Mouse (Mus musculus) neural tube, embryonic 15.5 days (tissue): ENCODE results near the gene Toe1. TPM values are rescaled to one million over a fixed set of nuclear protein-coding genes. Genes with fewer than 3 reads are reported as not detected.

Source experiments
- ATAC-seq: fragments of 200-750 bp; cut with Nextera tagmentation; 2 replicates; pipeline ENCODE4 v1.8.0; 2017; ENCODE audit warnings: mild to moderate bottlenecking, moderate TSS enrichment, moderate library complexity; ENCODE audit not compliant: low FRiP score
- H3K27ac ChIP-seq: fragments of 300-500 bp; sonication (generic); replicated peaks from 2 replicates; pipeline ENCODE4 v1.5.1; 2015; ENCODE audit warnings: mild to moderate bottlenecking, inconsistent platforms
- H3K27me3 ChIP-seq: fragments of 300-500 bp; sonication (generic); replicated peaks from 2 replicates; pipeline ENCODE4 v1.6.1; 2015; ENCODE audit warnings: inconsistent platforms
- H3K36me3 ChIP-seq: fragments of 300-500 bp; sonication (generic); 2 replicates; pipeline ENCODE4 v1.6.1; 2015; ENCODE audit warnings: inconsistent platforms
- H3K4me1 ChIP-seq: fragments of 300-500 bp; sonication (generic); 2 replicates; pipeline ENCODE4 v1.6.1; 2015; ENCODE audit warnings: inconsistent platforms
- H3K4me2 ChIP-seq: fragments of 300-500 bp; sonication (generic); 2 replicates; pipeline ENCODE4 v1.6.1; 2015; ENCODE audit warnings: inconsistent platforms, mild to moderate bottlenecking, moderate library complexity
- H3K4me3 ChIP-seq: fragments of 300-500 bp; sonication (generic); replicated peaks from 2 replicates; pipeline ENCODE4 v1.5.1; 2015; ENCODE audit warnings: mild to moderate bottlenecking, inconsistent platforms
- H3K9ac ChIP-seq: fragments of 300-500 bp; sonication (generic); replicated peaks from 2 replicates; pipeline ENCODE4 v1.6.1; 2015; ENCODE audit warnings: mild to moderate bottlenecking, inconsistent platforms
- H3K9me3 ChIP-seq: fragments of 300-500 bp; sonication (generic); replicated peaks from 2 replicates; pipeline ENCODE4 v1.6.1; 2016; ENCODE audit warnings: inconsistent platforms
- WGBS: fragments of 180-500 bp; shearing (Covaris S2); methylation state at CpG from one replicate; pipeline ENCODE4 v1.1.7; 2015; ENCODE audit warnings: mixed read lengths; 5-methylcytosine and 5-hydroxymethylcytosine counted together
- polyA plus RNA-seq: library from polyadenylated mRNA; unstranded; fragments of >200 nt; fragmentation: Nextera tagmentation; extraction: Ambion mirVana; gene quantifications from 2 replicates; pipeline ENCODE4 v1.2.1, GENCODE M21; 2015

Toe1 gene
- polyA plus RNA-seq, 1 experiment from 2014 or later: 27.2 TPM

DNA sequence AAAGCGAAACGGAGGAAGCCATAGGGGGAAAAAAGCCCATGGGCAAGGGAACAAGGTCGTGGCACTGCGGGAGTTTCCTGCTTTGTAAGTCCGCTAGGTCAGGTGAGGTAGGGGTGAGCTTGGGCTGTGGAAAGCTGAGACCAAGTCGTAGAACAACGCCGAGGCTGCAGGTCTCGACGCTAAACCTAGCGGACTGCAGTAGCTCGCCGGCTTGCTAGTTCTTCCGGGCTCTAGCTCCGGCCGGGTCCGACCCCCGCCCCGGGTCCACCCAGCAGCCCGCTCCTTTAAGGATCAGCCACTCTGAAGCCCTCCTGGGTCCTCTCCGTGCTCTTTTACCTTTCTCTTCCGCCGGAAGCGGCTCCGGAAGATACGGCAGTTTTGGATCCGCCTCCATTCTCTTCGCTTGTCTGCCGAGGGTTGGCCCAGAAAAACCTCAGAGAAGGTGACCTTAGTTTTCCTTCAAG is 17.1 kb upstream of the Toe1 start:
- Histone ChIP-seq H3K4me1 (peaks cover 28% of the 10 kb centered on the region), H3K9me3 (no peaks in the 10 kb centered on the region), H3K4me3 (peak overlapping the region; percentile 55), H3K9ac (peak overlapping the region; percentile 63), H3K27me3 (peaks cover 17% of the 10 kb centered on the region), H3K36me3 (no peaks in the 10 kb centered on the region), H3K4me2 (peak overlapping the region; percentile 68), H3K27ac (peak overlapping the region; percentile 83)
- ATAC-seq: peak; percentile 83
- WGBS: 2% methylated on average over 29 of the region's 29 CpGs

DNA sequence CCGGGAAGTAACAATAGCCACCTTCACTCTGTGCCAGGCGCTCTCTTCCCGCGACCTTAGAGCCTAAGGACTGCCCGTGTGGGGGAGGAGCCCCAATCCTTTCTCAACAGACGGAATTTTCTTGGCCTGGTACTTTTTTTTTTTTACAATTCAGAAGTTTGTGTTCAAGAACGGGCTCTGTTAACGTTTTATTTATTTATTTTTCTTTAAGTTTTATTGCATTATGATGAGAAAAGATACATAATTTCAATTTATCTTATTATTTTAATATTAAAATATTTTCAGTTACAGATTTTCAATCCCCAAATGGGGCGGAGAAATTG is 14.2 kb upstream of the Toe1 start, which contains the start of gene Hpdl:
Gene Hpdl (minus strand): TSS at position 14 of the 323 bp plus-strand sequence.
- peaks cover 20% of the 10 kb centered on the region for H3K27me3 ChIP-seq
- H3K9ac ChIP-seq: peak within 1 kb of the TSS; percentile 42
- no peak within 1 kb of the TSS for H3K27ac ChIP-seq
- 12% methylated on average over 9 of the region's 9 CpGs for WGBS
- ATAC-seq: no peak
- H3K36me3 ChIP-seq: no peaks in the 10 kb centered on the region
- no peaks in the 10 kb centered on the region for H3K9me3 ChIP-seq
- H3K4me1 ChIP-seq: peaks cover 26% of the 10 kb centered on the region
- H3K4me3 ChIP-seq: peak within 1 kb of the TSS; percentile 43
- peak within 1 kb of the TSS; percentile 86 for H3K4me2 ChIP-seq

DNA sequence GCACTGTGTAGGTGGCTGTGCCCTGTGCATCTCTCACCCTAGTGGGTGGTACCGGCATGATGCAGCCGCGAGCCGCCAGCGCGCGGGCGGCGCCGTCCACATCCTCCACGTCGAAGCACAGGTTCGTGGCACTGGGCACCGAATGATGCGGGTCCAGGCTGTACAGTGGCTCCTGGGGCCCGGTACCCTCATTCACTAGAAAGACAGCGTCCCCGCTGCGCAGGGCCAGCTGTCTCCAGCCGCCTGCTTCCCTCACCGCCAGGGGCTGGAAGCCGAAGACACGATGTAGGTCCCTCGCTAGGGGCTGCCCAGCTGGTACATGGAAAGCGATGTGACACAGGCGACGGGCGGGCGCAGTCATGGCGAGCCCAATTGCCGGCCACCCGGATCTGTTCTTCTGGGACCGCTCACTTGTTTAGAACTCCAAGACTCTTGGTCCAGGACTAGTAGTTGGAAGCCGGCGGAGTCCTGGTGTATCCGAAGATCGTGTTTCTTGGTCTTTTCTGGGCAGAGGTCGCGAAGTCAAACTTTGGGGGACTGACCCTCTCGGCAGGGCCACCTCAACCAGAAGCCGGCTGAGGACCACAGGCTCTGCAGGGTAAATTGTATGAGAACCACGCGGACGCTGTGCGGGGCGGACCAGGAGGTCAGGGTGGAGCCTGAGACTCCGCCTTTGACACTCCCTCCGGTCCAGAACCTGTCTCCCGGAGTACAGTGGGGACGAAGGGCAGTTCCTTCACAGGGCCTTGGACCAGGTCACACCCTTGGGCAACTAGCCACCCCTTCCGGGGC is 13.7 kb upstream of the Toe1 start:
- peak overlapping the region; percentile 43 for H3K4me3 ChIP-seq
- peak overlapping the region; percentile 42 for H3K9ac ChIP-seq
- no peak overlapping the region for H3K27ac ChIP-seq
- H3K9me3 ChIP-seq: no peaks in the 10 kb centered on the region
- ATAC-seq: peak; percentile 34
- peaks cover 26% of the 10 kb centered on the region for H3K4me1 ChIP-seq
- peak overlapping the region; percentile 86 for H3K4me2 ChIP-seq
- no peaks in the 10 kb centered on the region for H3K36me3 ChIP-seq
- peaks cover 20% of the 10 kb centered on the region for H3K27me3 ChIP-seq
- under 1% methylated on average over 51 of the region's 51 CpGs for WGBS

DNA sequence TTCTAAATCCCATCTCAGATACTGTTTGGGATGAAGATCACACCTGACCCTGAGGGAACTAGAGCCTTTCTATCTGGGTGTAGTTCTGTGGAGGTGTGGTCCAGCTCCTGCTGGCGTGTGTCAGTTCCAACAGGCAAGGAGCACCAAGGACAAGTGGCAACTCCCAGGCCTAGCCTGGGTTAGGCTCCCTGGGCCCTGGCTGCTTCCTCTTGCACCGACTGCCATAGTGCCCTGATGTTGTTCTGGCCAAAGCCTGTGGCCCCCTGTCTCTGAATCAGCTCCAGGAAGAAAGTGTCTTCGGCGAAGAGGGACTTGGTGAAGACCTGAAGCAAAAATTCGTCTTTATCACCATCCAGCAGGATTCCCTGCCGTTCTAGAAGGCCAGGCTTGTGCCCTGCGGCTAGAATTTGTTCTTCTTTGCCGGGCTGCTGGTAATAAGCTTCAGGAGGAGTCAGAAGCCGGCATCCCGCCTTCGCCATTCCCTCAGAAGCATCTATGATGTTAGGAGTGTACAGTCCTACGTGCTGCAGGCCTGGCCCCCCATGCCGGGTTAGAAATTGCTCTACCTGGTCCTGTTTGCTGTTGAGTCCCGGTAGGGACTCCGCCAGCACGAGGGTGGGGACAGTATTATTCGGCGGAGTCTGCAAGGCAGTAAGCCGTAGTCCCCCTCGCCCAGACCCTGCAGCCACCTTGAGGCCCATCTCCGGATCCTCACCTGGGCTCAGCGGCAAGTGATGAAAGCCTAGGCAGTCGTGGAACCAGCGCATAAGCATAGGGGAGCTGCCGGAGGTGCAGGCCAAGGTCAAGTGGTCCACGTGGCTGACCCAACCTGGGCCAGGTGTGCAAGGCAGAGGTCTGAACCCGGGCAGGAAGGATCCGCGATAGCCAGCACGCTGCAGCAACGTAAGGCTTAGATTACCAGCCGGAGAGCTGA is 12.8 kb upstream of the Toe1 start:
- peak overlapping the region; percentile 42; the same call in 1 of the 2 replicates for H3K9ac ChIP-seq
- H3K4me3 ChIP-seq: peak overlapping the region; percentile 43
- no peaks in the 10 kb centered on the region for H3K9me3 ChIP-seq
- peak overlapping the region; percentile 86 for H3K4me2 ChIP-seq
- peaks cover 20% of the 10 kb centered on the region for H3K27me3 ChIP-seq
- no peaks in the 10 kb centered on the region for H3K36me3 ChIP-seq
- H3K4me1 ChIP-seq: peaks cover 21% of the 10 kb centered on the region
- no peak for ATAC-seq
- WGBS: 23% methylated on average over 32 of the region's 32 CpGs
- H3K27ac ChIP-seq: no peak overlapping the region

DNA sequence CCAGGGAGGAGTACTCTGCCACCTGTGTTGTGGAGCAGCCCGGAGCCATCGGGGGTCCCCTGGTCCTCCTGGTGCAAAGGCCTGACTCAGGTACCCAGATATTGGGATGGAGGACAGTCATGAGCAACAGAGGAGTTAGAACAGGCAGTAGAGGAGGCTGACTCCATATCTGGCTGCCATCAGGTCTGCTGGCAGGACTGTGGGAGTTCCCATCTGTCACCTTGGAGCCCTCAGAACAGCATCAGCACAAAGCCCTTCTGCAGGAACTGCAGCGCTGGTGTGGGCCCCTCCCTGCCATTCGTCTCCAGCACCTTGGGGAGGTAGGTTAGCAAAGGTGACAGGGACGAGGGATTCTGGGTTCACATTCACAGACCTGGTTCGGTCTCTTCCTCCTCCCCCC is 10.0 kb upstream of the Toe1 start:
- WGBS: 91% methylated on average over 6 of the region's 6 CpGs
- no peak overlapping the region for H3K9ac ChIP-seq
- H3K4me2 ChIP-seq: no peak overlapping the region
- H3K27me3 ChIP-seq: peaks cover 20% of the 10 kb centered on the region
- H3K4me3 ChIP-seq: no peak overlapping the region
- no peaks in the 10 kb centered on the region for H3K36me3 ChIP-seq
- no peak for ATAC-seq
- peaks cover 12% of the 10 kb centered on the region for H3K4me1 ChIP-seq
- H3K9me3 ChIP-seq: no peaks in the 10 kb centered on the region
- no peak overlapping the region for H3K27ac ChIP-seq

DNA sequence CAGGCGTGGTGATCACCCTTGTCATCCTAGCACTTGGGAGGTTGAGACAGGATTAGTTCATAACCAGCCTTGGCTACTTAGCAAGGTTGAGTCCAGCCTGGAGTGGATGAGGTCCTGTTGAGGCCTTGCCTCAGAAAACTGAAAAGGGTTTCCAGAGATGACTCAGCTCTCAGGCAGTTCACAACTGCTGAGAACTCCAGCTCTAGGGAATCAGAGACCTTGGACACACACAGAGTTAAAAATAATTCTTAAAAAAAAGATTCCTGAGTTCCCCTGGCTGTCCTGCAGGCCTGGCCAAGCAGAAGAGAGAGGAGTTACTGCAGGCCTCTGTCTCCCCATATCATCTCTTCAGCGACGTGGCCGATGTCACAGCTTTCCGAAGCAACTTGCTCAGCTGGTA is 7.8 kb upstream of the Toe1 start:
- no peak overlapping the region for H3K4me2 ChIP-seq
- no peak overlapping the region for H3K27ac ChIP-seq
- no peak overlapping the region for H3K9ac ChIP-seq
- H3K4me3 ChIP-seq: no peak overlapping the region
- H3K27me3 ChIP-seq: peaks cover 9% of the 10 kb centered on the region
- 82% methylated on average over 5 of the region's 5 CpGs for WGBS
- no peak for ATAC-seq
- H3K9me3 ChIP-seq: no peaks in the 10 kb centered on the region
- no peaks in the 10 kb centered on the region for H3K4me1 ChIP-seq
- no peaks in the 10 kb centered on the region for H3K36me3 ChIP-seq

DNA sequence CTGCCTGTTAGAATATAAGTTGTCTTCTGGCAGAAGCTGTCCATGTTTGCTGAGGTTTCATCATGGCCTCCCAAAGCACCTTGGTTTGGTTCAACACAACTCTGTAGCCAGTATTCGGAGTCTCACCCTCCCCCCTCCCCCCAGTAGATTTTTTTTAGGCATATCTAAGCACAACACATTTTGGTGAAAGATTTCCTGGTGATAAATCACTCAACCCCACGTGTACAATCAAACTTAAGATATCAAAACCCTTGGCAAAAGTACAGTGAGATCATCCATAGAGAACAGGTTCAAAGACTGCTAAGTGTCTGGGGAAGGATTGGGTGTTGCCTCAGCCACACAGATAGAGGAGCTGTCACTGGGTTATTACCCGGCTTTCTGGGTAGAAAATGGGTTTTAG is 3.6 kb upstream of the Toe1 start:
- H3K27ac ChIP-seq: no peak overlapping the region
- no peaks in the 10 kb centered on the region for H3K27me3 ChIP-seq
- H3K9me3 ChIP-seq: no peaks in the 10 kb centered on the region
- no peak overlapping the region for H3K4me3 ChIP-seq
- H3K4me1 ChIP-seq: peaks cover 15% of the 10 kb centered on the region
- H3K4me2 ChIP-seq: no peak overlapping the region
- no peaks in the 10 kb centered on the region for H3K36me3 ChIP-seq
- no peak overlapping the region for H3K9ac ChIP-seq
- ATAC-seq: no peak
- 89% methylated on average over 3 of the region's 3 CpGs for WGBS

DNA sequence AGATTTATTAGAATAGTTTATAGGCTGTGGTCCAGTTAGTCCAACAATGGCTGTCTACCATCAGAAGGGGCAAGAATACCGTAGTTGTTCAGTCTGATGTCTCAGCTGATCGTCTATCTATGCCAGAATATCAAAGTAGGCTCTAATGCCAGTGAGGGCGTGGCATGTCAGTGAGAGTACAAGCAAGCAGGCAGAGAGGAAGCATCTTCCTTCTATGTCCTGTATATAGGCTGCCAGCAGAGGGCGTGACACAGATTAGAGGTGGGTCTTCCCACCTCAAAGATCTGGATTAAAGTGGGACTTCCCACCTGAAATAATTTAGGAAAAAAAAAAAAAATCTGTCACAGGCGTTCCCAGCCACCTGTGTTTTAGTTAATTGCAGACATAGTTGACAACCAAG is 7.5 kb downstream of the Toe1 start:
- Histone ChIP-seq H3K4me1 (no peaks in the 10 kb centered on the region), H3K4me3 (no peak overlapping the region), H3K27me3 (no peaks in the 10 kb centered on the region), H3K36me3 (peaks cover 39% of the 10 kb centered on the region), H3K4me2 (no peak overlapping the region), H3K9ac (no peak overlapping the region), H3K9me3 (no peaks in the 10 kb centered on the region), H3K27ac (no peak overlapping the region)
- WGBS: 53% methylated on average over 5 of the region's 5 CpGs
- ATAC-seq: no peak

DNA sequence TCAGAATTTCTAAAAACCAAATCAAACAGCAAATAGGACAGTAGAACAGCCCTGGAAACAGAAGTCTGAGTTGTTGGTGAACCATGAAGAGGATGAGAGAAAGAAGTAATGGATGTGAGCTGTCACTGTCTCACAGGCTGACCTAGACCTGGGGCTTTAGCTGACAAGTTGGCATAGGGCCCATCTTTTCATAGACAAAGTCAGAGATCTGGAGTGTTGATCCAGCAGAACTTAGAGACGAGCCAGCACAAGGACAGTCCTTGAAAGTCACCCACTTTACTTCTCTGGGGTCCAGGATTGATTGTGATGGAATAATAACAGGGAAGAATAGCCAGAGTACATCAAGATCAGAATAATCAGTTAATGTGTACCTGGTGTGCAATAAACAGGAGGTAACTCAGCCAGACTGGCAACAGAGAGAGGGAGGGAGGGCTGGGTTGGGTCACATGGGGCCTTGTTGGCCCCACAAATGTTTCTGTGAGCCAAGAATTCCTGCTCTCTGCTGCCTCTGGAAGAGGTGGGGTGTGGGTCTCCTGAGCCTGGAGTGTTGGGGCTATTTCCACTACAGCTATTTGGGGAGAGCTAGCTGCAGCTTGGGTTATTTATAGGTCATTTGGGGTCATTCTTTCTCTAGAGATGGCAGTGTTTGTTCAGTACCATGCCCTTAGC is 10.9 kb downstream of the Toe1 start:
- Histone ChIP-seq H3K4me1 (no peaks in the 10 kb centered on the region), H3K9ac (no peak overlapping the region), H3K9me3 (no peaks in the 10 kb centered on the region), H3K36me3 (peaks cover 7% of the 10 kb centered on the region; the same call in 1 of the 2 replicates), H3K27me3 (no peaks in the 10 kb centered on the region), H3K4me2 (no peak overlapping the region), H3K4me3 (no peak overlapping the region), H3K27ac (no peak overlapping the region)
- 67% methylated on average over 1 of the region's 1 CpGs for WGBS
- no peak for ATAC-seq

DNA sequence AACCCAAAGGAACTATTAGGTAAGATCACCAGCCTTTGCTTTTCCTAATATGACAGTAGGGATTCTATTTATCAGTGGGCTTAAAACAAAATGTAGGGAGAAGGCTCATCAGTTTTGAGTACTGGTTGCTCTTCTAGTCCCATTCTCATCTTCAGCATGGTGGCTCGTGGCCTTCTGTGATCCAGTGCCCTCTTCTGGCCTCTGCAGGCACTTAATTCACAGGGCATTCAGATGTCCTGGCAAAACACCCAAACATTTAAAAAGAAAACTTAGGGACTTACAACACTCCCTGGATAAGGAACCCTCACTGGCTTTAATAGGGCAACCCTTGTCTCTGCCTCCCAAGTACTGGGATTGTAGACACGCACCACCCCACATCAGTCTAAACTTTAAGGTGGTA is 13.2 kb downstream of the Toe1 start:
- H3K4me1 ChIP-seq: no peaks in the 10 kb centered on the region
- no peaks in the 10 kb centered on the region for H3K9me3 ChIP-seq
- no peaks in the 10 kb centered on the region for H3K27me3 ChIP-seq
- no peak overlapping the region for H3K9ac ChIP-seq
- no peak overlapping the region for H3K27ac ChIP-seq
- no peak for ATAC-seq
- no peaks in the 10 kb centered on the region for H3K36me3 ChIP-seq
- H3K4me2 ChIP-seq: no peak overlapping the region
- no peak overlapping the region for H3K4me3 ChIP-seq
- WGBS: 75% methylated on average over 2 of the region's 2 CpGs

DNA sequence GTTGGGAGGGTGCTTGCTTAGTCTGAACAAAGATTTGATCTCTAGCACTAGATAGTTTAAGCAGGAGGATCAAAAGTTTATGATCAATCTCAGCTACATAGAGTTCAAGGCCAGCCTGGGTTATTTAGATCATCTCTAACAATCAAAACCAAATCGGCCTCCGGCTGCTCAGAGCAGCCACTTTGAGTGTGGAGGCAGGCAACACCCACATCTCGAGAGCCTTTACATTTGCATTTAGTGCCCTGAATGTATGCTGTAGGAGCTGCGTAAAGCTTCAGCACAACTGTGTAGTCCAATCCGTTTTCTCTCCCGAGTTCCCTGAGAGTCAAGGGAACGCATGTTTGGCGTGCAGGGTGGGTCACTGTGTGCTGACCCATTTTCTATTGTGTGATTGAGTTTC is 15.0 kb downstream of the Toe1 start:
- no peaks in the 10 kb centered on the region for H3K4me1 ChIP-seq
- H3K4me2 ChIP-seq: no peak overlapping the region
- H3K27ac ChIP-seq: no peak overlapping the region
- H3K36me3 ChIP-seq: no peaks in the 10 kb centered on the region
- 88% methylated on average over 8 of the region's 8 CpGs for WGBS
- no peak overlapping the region for H3K9ac ChIP-seq
- ATAC-seq: no peak
- H3K27me3 ChIP-seq: no peaks in the 10 kb centered on the region
- no peaks in the 10 kb centered on the region for H3K9me3 ChIP-seq
- H3K4me3 ChIP-seq: no peak overlapping the region
